Mouse (Mus musculus) layer of hippocampus, adult 8-10 months (tissue): ENCODE results near the gene Stard10. TPM values are rescaled to one million over a fixed set of nuclear protein-coding genes. Genes with fewer than 3 reads are reported as not detected.

ENCODE experiments used
- DNase-seq, 2 experiments: peaks; one replicate each; pipeline ENCODE4 v3.0.0; 2022; ENCODE audit warnings: low spot score in 2 of 2
- total RNA-seq, 4 experiments: library from RNA; stranded (reverse); gene quantifications; 2 replicates each; pipeline ENCODE4 v1.2.4; 2022

Gene Stard10
- total RNA-seq, 4 experiments from 2014 or later = 25.3 to 28.8 (median 27.2) TPM

DNA sequence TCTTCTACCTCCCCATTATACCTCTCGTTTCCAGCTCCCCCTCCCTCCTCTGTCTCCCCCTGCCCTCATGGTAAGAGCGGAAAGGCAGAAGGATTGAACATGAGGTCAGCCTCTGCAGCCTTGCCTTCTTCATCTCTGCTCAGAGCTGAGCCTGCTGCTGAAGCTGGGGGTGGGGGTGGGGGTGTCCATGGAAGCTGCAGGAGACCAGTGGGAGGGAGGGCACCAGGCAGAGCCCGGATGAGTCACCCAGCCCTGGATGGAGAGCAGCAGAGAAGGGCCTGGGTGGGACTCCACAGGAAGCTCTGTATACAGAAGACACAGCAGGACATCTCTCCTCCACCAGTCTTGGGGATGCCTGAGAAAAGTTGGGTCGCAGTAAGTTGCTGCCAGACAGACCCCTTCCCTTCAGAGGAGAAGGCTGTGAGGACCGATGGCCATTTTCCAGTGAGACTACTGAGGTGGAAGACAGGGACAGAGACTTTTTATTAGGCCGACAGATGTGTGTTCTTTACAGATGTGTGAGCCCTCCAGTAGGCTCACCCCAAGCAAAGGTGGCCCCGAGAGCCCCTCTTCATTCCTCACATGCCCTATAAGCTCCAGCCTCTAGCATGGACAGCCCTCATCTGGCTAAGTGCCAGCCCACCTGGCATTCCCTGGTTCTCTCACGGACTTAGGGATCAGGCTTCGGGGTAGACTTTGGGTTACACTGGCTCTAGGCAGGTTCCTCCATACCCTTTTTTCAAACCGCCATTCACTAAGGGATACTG, 13.4 kb downstream of the Stard10 start:
- no peak for DNase-seq

GRCm38 (mm10) chr7:101330841-101331173, 13.9 kb downstream of the Stard10 start:
- no peak for DNase-seq

DNA sequence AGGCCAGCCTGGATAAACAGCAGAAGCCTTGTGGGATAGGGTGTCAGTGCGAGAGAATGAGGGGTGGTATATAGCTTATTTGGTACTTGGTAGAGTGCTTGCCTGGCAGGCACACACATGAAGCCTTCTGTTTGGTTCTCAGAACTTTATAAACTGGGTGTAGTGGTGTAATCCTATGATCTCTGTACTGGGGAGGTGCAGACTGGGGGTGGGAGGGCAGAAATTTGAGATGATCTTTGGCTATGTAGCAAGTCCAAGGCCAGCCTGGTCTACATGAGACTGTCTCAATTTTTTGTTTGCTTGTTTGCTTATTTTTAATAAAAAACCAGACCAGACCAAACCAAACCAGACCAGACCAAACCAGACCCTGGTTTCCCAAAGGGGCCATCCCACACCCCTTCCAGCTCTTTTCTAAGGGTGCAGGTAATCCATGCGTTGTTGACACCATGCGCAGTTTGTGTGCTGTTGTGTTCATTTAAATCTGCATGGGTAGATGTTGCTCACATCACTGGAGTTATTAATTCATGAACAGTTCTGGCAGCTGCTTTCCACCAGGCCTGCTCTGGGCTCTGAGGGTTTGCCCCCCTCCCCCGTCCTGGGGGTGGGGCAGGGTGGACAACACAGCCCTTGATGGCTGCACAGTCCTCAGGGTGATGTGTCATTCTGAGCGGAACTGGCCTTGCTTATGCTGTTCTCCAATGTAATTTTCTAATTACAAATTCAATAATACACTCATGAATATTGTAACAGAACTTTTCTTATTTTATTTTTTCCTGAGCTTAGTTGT, 15.4 kb downstream of the Stard10 start:
- no peak for DNase-seq

GRCm38 (mm10) chr7:101335228-101335627, 18.3 kb downstream of the Stard10 start:
- no peak for DNase-seq

- DNase-seq = no peak
These were observed 19.8 kb downstream of the Stard10 start for GRCm38 (mm10) chr7:101336686-101337085.

GRCm38 (mm10) chr7:101337401-101337800, 20.5 kb downstream of the Stard10 start:
- no peak for DNase-seq

DNA sequence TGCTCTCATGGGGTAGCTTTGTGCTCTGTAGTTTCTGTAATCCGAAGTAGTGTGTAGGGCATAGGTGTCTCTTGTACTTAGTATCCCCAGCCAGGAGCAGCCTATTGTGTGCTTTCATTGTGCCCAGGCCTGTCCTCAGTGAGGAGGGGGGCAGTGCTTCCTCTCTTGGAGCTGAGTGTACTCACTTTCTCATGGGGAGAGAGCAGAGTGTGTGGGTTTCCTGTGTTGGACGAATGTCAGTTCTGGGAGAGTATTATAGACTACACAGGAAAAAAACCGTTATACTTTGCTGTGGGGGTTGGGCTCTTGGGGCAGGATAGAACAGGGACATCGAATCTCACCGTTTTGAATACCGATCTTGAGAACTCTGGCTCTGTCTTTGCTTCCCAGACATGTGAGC, 24.5 kb downstream of the Stard10 start:
- no peak for DNase-seq

- DNase-seq = no peak
These were observed 26.2 kb downstream of the Stard10 start for GRCm38 (mm10) chr7:101343135-101343534.

- no peak for DNase-seq
These were observed 28.0 kb downstream of the Stard10 start for GRCm38 (mm10) chr7:101344892-101345291.

DNA sequence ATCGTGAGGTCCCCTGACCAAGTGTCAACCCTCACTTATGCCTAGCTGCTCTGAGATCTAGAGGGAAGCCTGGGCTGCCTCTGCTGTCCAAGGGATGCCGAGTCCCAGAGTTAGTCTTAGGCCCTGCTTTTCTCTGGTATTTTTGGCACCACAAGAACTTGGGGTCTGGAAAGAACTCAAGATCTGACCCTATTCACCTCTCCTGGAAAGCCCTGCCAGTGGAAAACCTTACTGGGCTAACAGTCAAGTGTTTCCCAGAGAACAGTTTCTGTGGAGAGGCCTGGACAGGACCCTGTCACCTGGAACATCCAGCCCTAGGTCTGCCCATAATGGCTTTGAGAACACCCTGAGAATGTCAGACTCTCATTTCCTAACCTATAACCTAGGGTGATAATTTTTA, 30.1 kb downstream of the Stard10 start:
- no peak for DNase-seq

DNA sequence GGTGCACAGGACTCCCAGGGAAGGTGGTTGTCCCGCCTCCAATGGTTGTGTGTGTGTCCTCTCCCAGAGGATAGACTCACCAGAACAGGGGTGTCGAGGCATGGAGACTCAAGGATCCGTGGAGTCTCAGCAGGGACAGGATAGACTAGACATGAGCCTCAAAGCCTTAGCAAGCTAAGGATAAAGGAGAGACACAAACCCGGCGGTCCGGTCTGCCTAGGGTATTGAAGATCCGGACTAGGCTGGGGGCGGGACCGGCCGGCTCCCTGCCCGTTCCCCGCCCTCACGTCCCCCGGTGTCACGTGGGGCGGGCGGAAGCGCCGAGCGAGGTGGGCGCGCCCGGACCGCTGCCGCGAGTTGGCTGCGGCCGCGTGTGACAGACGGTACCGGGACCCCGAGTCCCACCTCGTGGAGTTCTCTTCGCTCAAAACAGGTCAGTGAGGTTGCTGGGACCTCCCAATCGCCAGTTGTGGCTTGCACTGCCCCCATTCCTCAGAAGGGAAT, 30.9 kb downstream of the Stard10 start, which contains the start of gene Arap1:
Gene Arap1 (plus strand): TSS at position 301 of the 504 bp plus-strand sequence.
- no peak for DNase-seq

- DNase-seq = no peak
These were observed 31.4 kb downstream of the Stard10 start for GRCm38 (mm10) chr7:101348312-101348711.

DNA sequence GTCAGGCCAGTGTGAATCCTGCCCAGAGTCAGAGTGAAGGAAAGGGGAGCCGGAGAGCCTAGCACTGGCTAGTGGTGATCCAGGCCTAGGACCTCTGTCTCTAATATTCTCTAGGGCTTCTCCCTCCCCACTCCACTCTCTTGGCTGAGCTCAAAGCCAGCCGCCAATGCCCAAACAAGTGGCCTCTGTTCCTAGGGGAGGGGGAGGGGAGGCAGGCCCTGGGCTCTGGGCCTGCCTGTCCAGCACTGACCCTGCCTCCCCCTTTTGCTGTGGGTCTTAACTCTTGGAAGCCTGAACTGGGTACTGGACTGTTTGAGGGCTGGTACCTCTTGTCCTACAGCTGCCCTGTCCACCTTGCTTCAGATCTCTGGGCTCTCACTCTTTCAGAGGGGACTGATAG, 33.0 kb downstream of the Stard10 start:
- peak; percentile 60 to 72 for DNase-seq

- no peak for DNase-seq
These were observed 35.5 kb downstream of the Stard10 start for GRCm38 (mm10) chr7:101352404-101352803.

DNA sequence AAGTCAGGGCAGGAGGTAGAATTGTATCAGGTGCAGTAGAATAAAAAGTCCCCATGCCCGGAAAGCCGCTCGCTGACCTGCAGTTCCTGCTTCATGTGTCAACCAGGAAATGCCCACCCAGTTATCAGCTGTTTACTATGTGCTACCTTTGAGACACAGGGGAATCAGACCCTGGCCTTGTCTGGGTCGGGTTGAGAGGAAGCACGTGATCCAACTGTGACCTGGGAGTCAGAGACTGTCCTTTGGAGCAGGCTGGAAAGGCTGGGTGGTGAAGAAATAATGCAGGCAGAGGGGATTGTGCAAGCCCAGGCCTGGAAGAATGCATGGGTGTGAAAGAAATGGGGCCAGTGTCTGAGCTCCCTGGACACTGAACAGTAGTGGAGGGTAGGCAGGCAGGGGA, 37.5 kb downstream of the Stard10 start:
- no peak for DNase-seq

DNA sequence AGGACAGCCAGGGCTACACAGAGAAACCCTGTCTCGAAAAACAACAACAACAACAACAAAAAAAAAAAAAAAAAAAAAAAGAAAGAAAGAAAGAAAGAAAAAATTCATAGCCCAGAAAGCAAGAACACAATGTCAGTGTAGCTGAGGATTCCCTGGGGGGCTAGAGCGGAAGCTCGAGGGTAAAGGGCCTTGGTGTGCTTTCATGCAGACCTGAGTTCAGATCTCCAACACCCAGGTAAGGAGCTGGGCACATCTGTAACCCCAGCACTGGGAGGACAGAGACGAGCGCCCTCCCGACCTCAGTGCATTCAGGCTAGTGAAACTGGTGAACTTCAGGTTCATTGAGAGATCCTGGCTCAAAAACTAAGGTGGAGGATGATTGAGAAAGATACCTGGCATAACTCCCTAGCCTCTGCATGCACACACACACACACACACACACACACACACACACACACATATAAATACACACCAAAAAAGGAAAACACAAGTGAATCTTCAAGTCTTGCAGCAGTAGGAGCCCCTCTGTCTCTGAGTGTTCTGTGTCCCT, 38.7 kb downstream of the Stard10 start:
- DNase-seq = no peak

- DNase-seq = no peak
These were observed 40.0 kb downstream of the Stard10 start for GRCm38 (mm10) chr7:101356868-101357267.

- no peak for DNase-seq
These were observed 43.5 kb downstream of the Stard10 start for GRCm38 (mm10) chr7:101360406-101360805.

DNA sequence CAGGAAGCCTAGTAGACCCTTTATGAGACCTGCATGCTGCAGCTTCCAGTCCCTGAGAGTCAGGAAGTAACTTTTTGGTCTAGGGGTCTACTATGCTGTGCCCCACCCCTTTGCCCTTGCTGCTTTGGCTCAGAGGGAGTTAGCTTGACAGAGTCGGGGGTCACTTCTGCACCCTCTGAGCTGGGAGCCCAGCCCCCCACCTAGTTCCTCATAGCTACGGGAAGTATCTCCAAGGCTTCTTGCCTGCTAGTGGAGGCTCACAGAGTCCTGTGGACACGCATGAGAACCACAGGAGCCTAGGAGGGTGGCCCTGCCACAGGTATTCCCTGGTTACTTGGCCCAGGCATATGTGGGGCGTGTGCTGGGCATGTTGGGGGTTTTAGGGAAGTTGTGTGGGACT, 44.1 kb downstream of the Stard10 start:
- DNase-seq = no peak

DNA sequence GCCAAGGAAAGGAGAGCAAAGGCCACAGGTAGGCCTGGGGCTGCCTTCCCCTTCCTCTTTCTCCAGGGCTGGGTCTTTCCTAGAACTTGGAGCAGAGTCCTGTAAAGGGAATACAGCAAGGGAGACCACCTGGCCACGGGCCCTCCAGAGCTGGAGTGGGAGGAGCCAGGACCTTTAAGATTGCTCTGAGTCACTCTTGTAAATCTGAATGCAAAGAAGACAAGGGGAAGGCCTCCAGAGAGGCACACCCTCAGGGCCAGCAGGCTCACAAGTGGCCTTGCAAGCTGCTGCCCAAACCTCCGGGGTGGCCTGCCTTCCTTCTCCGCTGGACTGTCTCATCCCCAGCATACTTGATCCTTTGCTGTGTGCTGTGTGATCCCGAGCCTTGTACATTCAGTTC, 44.9 kb downstream of the Stard10 start:
- DNase-seq = no peak

- DNase-seq = no peak
These were observed 45.9 kb downstream of the Stard10 start for GRCm38 (mm10) chr7:101362791-101363191.

GRCm38 (mm10) chr7:101363914-101364313, 47.0 kb downstream of the Stard10 start:
- no peak for DNase-seq
